8 mouse cellular contexts compared by ENCODE assay signal in the genomic region with DNA sequence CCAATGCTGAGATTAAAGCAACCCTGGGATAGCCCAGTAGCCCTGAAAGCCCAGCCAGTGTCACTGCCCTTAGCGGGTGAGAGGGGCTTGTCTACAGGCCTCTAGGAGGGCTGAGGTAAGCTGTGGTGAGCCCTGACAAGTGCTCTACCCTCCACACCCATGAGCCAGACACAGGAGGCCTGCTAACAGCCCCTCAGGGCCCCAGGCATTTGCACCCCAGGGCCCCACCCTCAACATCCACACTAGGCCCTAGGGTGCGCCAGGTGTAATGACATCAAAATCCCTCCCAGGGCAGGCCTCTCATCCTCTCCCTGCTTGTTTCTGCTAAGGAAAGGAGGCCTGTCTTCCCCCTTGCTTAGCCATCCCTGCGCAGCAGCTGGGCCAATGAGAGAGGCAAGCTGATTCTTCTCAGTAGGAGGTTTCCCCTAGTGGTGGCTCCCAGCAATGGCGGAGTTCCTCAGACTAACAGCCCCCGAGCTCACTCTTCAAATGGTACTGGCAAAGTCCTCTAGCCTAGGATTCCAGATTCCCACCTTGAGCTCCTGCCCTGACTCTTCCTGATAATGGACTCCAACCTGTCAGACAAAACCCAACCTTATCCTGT. TPM values are rescaled to one million over a fixed set of nuclear protein-coding genes. Genes with fewer than 3 reads are reported as not detected.
A peak's percentile ranks its signal among the peaks of the same experiment; 100 is the strongest.
DNase-seq lines count a peak whose midpoint lies in the region; ATAC-seq and TF ChIP-seq lines count a peak whose summit lies in the region.

No protein-coding gene starts in this region.

- WGBS in cerebellum, adult 2 months, result 60% methylated on average over 5 of the region's 5 CpGs
- 36% methylated on average over 5 of the region's 5 CpGs for WGBS in liver, embryonic 14.5 days (ENCODE audit: insufficient replicate concordance)

- TF ChIP-seq POLR2A in cerebellum, adult 2 months (IDR thresholded peaks at IDR 0.05; ENCODE audit: borderline replicate concordance, insufficient read depth, low read length), result no peak

- no peaks in the 10 kb centered on the region for H3K36me3 ChIP-seq in liver, embryonic 14.5 days (replicated peaks; ENCODE audit: control insufficient read depth, insufficient read depth, low read depth)

- peak in 1 of 2 experiments; percentile 14 for DNase-seq in cerebellum, adult 2 months
- no peak for DNase-seq in cerebellum, postnatal 36 days
- no peak for DNase-seq in layer of hippocampus, adult 2 months (ENCODE audit: low spot score in 2 of 2)
- DNase-seq in layer of hippocampus, postnatal 14 days (ENCODE audit: low spot score in 2 of 2), result no peak
- peak; percentile 81 for DNase-seq in MN1 (ENCODE audit: low spot score)
- no peak for DNase-seq in liver, embryonic 14.5 days (ENCODE audit: low read depth in 3 of 3, low spot score in 3 of 3)
- no peak for DNase-seq in urinary bladder, postnatal 14 days (ENCODE audit: low spot score)
- no peak for DNase-seq in layer of hippocampus, adult 11-12 months (ENCODE audit: low spot score)

- no peak overlapping the region for H3K27ac ChIP-seq in cerebellum, adult 2 months (ENCODE audit: insufficient read depth, low read length)
- H3K27ac ChIP-seq in layer of hippocampus, adult 2 months, result no peak overlapping the region
- H3K27ac ChIP-seq in liver, embryonic 14.5 days, result no peak overlapping the region

- no peak overlapping the region for H3K9ac ChIP-seq in liver, embryonic 14.5 days (replicated peaks)

- peaks cover 18% of the 10 kb centered on the region for H3K4me1 ChIP-seq in cerebellum, adult 2 months (ENCODE audit: control insufficient read depth, insufficient read depth, low read length)
- H3K4me1 ChIP-seq in liver, embryonic 14.5 days (replicated peaks; ENCODE audit: control insufficient read depth in 2 of 2, insufficient read depth in 2 of 2, low read length in 1 of 2), result no peaks in the 10 kb centered on the region

- H3K27me3 ChIP-seq in cerebellum, adult 2 months (ENCODE audit: control insufficient read depth, insufficient read depth, low read length), result no peaks in the 10 kb centered on the region
- no peaks in the 10 kb centered on the region for H3K27me3 ChIP-seq in liver, embryonic 14.5 days (ENCODE audit: control insufficient read depth, insufficient read depth, low read length)

- ATAC-seq in liver, embryonic 14.5 days (ENCODE audit: insufficient read depth), result no peak

- no peaks in the 10 kb centered on the region for H3K9me3 ChIP-seq in liver, embryonic 14.5 days (ENCODE audit: control insufficient read depth, low read length)

- TF ChIP-seq EP300 in liver, embryonic 14.5 days (IDR thresholded peaks at IDR 0.05; ENCODE audit: low read depth), result no peak

- H3K4me2 ChIP-seq in liver, embryonic 14.5 days (ENCODE audit: low read depth), result no peak overlapping the region

- no peak overlapping the region for H3K4me3 ChIP-seq in cerebellum, adult 2 months (replicated peaks; ENCODE audit: insufficient read depth, low read depth, low read length)
- no peak overlapping the region for H3K4me3 ChIP-seq in layer of hippocampus, adult 2 months
- H3K4me3 ChIP-seq in liver, embryonic 14.5 days (ENCODE audit: insufficient read depth in 1 of 2, low read depth in 2 of 2, low read length in 2 of 2), result no peak overlapping the region

- peak; percentile 33; the same call in 1 of the 2 replicates for TF ChIP-seq CTCF in cerebellum, adult 2 months (IDR thresholded peaks at IDR 0.05; ENCODE audit: borderline replicate concordance, insufficient read depth, low read depth, low read length)
- peak; percentile 75 for TF ChIP-seq CTCF in layer of hippocampus, adult 2 months (conservative IDR thresholded peaks at IDR 0.05)
- peak; percentile 61 for TF ChIP-seq CTCF in liver, embryonic 14.5 days (IDR thresholded peaks at IDR 0.05; ENCODE audit: low read depth)

RNA-seq across cellular contexts. Expression of a gene that starts 22.1 kb away (rescaled TPM):
- 1.1 and 1.5 TPM in 2 replicates for polyA plus RNA-seq in cerebellum, adult 2 months (2012; rRNA removed)
- 1 to 10 TPM; 3.1 to 3.9 TPM for total RNA-seq in layer of hippocampus, adult 2 months (2021)
- total RNA-seq in layer of hippocampus, postnatal 14 days (2021), result 1 to 10 TPM; 3.4 to 3.7 TPM
- 1.3 and 4.4 TPM in 2 replicates for polyA plus RNA-seq in liver, embryonic 14.5 days (2012; rRNA removed)
- 6.9 and 8.0 TPM in 2 replicates for polyA plus RNA-seq in liver, embryonic 14.5 days (2014; fragmentation: Nextera tagmentation; extraction: Ambion mirVana)
